Mouse (Mus musculus) heart, adult 2 months (tissue): Measurements from ENCODE around the gene Trnau1ap. TPM values are rescaled to one million over a fixed set of nuclear protein-coding genes. Genes with fewer than 3 reads are reported as not detected.

Experiments used
- DNase-seq, 2 experiments: peaks; one replicate each; pipeline ENCODE4 v3.0.0; 2021
- H3K27ac ChIP-seq: fragments of 200-600 bp; 2 replicates; pipeline ENCODE4 v1.8.1; 2022
- H3K27me3 ChIP-seq: fragments of 200-500 bp; 2 replicates; pipeline ENCODE4 v1.6.1; 2012; ENCODE audit warnings: mild to moderate bottlenecking, low read length, inconsistent platforms, mixed read lengths; ENCODE audit not compliant: control insufficient read depth, insufficient read depth
- H3K36me3 ChIP-seq: fragments of 200-500 bp; 2 replicates; pipeline ENCODE4 v1.6.1; 2012; ENCODE audit warnings: low read length, inconsistent platforms; ENCODE audit not compliant: control insufficient read depth, insufficient read depth
- H3K4me1 ChIP-seq: fragments of 200-500 bp; 2 replicates; pipeline ENCODE4 v1.6.1; 2011; ENCODE audit warnings: low read length; ENCODE audit not compliant: control insufficient read depth, insufficient read depth
- H3K4me3 ChIP-seq: fragments of 200-600 bp; 2 replicates; pipeline ENCODE4 v1.8.1; 2022
- H3K79me2 ChIP-seq: fragments of 200-500 bp; replicated peaks from 2 replicates; pipeline ENCODE4 v1.6.1; 2012; ENCODE audit warnings: mild to moderate bottlenecking, inconsistent platforms, low read length, moderate library complexity, mixed read lengths; ENCODE audit not compliant: control insufficient read depth, insufficient read depth
- H3K9ac ChIP-seq: fragments of 200-500 bp; 2 replicates; pipeline ENCODE4 v1.6.1; 2012; ENCODE audit warnings: low read depth, mild to moderate bottlenecking, control low read depth, inconsistent platforms, low read length, mixed read lengths
- CTCF ChIP-seq: fragments of 200-600 bp; IDR thresholded peaks from 2 replicates; pipeline ENCODE4 v1.8.1; 2022; ENCODE audit warnings: antibody characterized with exemption, mild to moderate bottlenecking, moderate library complexity
- EP300 ChIP-seq: fragments of 200-500 bp; IDR thresholded peaks from 2 replicates; pipeline ENCODE4 v1.6.1; 2011; ENCODE audit warnings: low read depth, low read length, control low read depth; ENCODE audit not compliant: insufficient read depth
- POLR2A ChIP-seq: fragments of 200-500 bp; IDR thresholded peaks from 2 replicates; pipeline ENCODE4 v1.6.1; 2011; ENCODE audit warnings: mild to moderate bottlenecking, low read depth, low read length, control low read depth; ENCODE audit not compliant: insufficient read depth
- WGBS: fragments of 180-500 bp; shearing (Covaris S2); methylation state at CpG from one replicate; pipeline ENCODE4 v1.1.7; 2018; 5-methylcytosine and 5-hydroxymethylcytosine counted together
- intact Hi-C: fragments of 180-260 bp; cut with DNase I; formaldehyde crosslinking; loops from one replicate; pipeline ENCODE4 v1.15.1; 2025
- polyA plus RNA-seq: library from polyadenylated mRNA; depleted of rRNA; stranded (reverse); fragments of >200 nt; gene quantifications from 2 replicates; pipeline ENCODE4 v1.2.3, GENCODE M21; 2012
- total RNA-seq, 2 experiments: library from RNA; stranded (reverse); gene quantifications; 2 replicates each; pipeline ENCODE4 v1.2.3; 2021

Trnau1ap gene
- total and polyA plus RNA-seq, 3 experiments, result 14.9 to 24.6 (median 21.3) TPM

DNA sequence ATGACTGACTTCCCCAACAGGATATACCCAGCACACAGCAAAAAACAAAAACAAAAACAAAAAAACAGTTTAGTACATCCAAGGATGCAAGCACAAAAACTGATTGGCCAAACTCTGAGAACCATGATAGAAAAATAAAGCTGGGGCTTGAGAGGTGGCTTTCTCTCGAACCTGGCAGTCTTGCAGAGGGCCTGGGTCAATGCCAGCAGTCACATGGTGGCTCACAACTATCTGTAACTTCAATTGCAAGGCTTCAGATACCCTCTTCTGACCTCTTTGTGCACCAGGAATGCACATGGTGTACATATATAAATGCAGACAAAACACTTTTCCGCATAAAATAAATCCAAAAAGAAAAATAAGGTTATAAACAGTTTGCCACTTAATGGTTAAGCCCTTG lies 56.2 kb downstream of the Trnau1ap start:
- no peaks in the 10 kb centered on the region for H3K4me1 ChIP-seq
- no peak overlapping the region for H3K9ac ChIP-seq
- no peaks in the 10 kb centered on the region for H3K79me2 ChIP-seq
- no peak for DNase-seq
- H3K27me3 ChIP-seq, result no peaks in the 10 kb centered on the region
- H3K27ac ChIP-seq, result no peak overlapping the region
- 42% methylated on average over 2 of the region's 2 CpGs for WGBS
- H3K4me3 ChIP-seq, result no peak overlapping the region
- TF ChIP-seq CTCF (no peak), EP300 (no peak), POLR2A (no peak)
- intact Hi-C loops, result loop anchor here (5.0 kb wide), 1 partner anchor 149 kb away; the partner anchor contains the start of gene Phactr4
- H3K36me3 ChIP-seq, result no peaks in the 10 kb centered on the region

DNA sequence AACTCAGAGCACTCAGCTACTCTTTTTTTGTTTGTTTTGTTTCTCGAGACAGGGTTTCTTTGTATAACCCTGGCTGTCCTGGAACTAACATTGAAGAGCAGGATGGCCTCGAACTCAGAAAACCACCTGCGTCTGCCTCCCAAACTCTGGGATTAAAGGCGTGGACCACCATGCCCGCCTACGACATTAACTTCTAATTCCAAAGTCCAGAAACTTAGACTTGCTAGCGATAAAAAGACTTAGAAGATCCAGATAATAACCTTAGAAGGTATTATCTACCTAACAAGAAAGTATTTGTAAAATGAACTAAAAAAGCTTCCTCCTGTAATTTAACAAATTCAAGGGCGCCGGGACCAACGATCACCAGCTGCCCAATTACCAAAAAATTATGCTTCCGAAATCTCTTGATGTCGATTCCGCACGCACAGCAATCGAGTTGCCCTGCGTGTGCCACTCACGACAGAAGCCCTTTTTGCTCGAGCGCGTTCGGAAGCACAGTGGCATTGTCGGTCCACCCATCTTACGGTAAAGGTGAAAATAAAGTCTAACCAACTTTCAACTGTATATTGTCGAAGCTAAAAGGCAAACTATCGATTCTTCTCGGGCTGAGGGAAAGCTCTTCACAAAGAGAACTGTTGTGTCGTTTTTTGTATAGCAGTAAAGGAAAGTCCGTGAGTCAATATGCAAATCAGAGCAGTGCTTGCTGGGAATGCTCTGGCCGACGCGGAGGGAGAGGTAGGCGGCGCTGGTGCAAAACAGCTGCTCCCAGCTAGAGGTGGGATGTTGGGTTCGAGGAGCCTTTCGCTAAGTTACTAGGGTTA lies 59.4 kb downstream of the Trnau1ap start:
- Histone ChIP-seq H3K27me3 (no peaks in the 10 kb centered on the region), H3K4me1 (no peaks in the 10 kb centered on the region), H3K27ac (peak overlapping the region; percentile 98), H3K36me3 (no peaks in the 10 kb centered on the region), H3K79me2 (no peaks in the 10 kb centered on the region), H3K9ac (peak overlapping the region; percentile 77), H3K4me3 (peak overlapping the region; percentile 51)
- peak; percentile 84 to 89 for DNase-seq
- intact Hi-C loops, result loop anchor here (5.0 kb wide), 1 partner anchor 152 kb away; the partner anchor contains the start of gene Phactr4
- WGBS, result under 1% methylated on average over 35 of the region's 35 CpGs
- TF ChIP-seq CTCF (peak; percentile 65), POLR2A (peak; percentile 100), EP300 (peak; percentile 99)

GRCm38 (mm10) chr4:132268871-132269739 lies 60.2 kb downstream of the Trnau1ap start:
- intact Hi-C loops, result no loop called here
- no peak overlapping the region for H3K4me3 ChIP-seq
- TF ChIP-seq CTCF, result peak; percentile 63
- TF ChIP-seq EP300, result no peak
- H3K4me1 ChIP-seq, result no peaks in the 10 kb centered on the region
- peak overlapping the region; percentile 98 for H3K27ac ChIP-seq
- H3K36me3 ChIP-seq, result no peaks in the 10 kb centered on the region
- H3K27me3 ChIP-seq, result no peaks in the 10 kb centered on the region
- no peaks in the 10 kb centered on the region for H3K79me2 ChIP-seq
- H3K9ac ChIP-seq, result no peak overlapping the region
- WGBS, result 5% methylated on average over 6 of the region's 6 CpGs
- DNase-seq, result no peak

DNA sequence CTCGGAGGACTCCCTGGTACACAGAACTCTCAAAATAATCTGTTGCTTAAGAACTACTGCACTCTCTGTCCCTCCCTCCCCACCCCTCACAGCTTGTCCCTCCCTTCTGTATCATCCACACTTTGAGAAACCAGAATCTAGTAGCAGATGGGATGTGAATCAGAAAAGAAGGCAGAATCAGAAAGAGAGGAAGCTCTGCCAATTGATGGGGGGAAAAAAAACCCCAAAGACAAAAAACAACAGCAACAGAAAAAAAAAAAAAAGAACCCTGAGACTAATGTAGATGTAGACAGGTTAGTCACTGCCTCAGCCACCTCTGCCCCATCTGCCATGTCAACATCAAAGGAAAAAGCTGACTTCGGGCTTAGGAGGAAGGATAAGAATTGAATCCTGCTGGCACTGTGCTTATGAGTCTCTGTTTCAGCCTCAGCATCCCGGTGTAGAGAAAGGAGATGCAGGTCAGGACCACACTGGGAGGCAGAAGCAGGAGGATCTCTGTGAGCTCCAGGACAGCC lies 62.4 kb downstream of the Trnau1ap start:
- DNase-seq, result no peak
- Histone ChIP-seq H3K36me3 (no peaks in the 10 kb centered on the region), H3K27ac (no peak overlapping the region), H3K4me1 (no peaks in the 10 kb centered on the region), H3K4me3 (no peak overlapping the region), H3K9ac (no peak overlapping the region), H3K79me2 (no peaks in the 10 kb centered on the region), H3K27me3 (no peaks in the 10 kb centered on the region)
- WGBS, result 64% methylated on average over 3 of the region's 3 CpGs
- TF ChIP-seq EP300 (no peak), CTCF (no peak), POLR2A (no peak)
- intact Hi-C loops, result no loop called here

- H3K36me3 ChIP-seq, result peaks cover 6% of the 10 kb centered on the region; the same call in 1 of the 2 replicates
- no peak overlapping the region for H3K4me3 ChIP-seq
- intact Hi-C loops, result no loop called here
- TF ChIP-seq EP300, result no peak
- TF ChIP-seq POLR2A, result no peak
- no peak for TF ChIP-seq CTCF
- 94% methylated on average over 7 of the region's 7 CpGs for WGBS
- no peak for DNase-seq
- no peaks in the 10 kb centered on the region for H3K27me3 ChIP-seq
- no peaks in the 10 kb centered on the region for H3K79me2 ChIP-seq
- H3K4me1 ChIP-seq, result peaks cover 4% of the 10 kb centered on the region
- no peak overlapping the region for H3K27ac ChIP-seq
- no peak overlapping the region for H3K9ac ChIP-seq
Observed at GRCm38 (mm10) chr4:132263313-132263712, 66.0 kb downstream of the Trnau1ap start.
